Mouse (Mus musculus): ENCODE results near the gene Pitpnm3. TPM values are rescaled to one million over a fixed set of nuclear protein-coding genes. Genes with fewer than 3 reads are reported as not detected.

Pitpnm3 gene
- total and polyA plus RNA-seq, 2 experiments: 0.06 to 0.18 TPM

DNA sequence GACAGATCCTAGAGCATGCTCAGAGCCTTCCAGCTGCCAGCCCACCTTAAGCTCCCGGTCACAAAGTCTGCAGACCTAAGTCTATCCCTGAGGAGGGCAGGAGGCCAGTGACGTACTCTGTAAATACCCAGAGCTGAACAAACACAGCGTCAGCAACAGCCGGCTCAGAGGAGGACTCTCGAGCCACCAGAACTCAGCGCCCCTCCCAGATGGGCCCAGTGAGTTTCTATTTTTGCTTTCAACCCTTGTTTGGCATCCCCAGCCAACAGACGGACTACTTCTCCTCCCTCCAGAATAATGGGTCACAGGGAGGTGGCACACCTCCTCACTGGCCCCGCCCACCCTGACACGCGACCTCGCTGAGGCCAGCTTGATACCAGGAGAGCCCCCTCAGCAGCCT lies 5.6 kb downstream of the Pitpnm3 start:
- H3K36me3 ChIP-seq (ENCODE audit: control insufficient read depth, insufficient read depth, low read length): no peaks in the 10 kb centered on the region
- no peaks in the 10 kb centered on the region for H3K4me1 ChIP-seq (ENCODE audit: control insufficient read depth, insufficient read depth, low read length)
- no peak for DNase-seq (ENCODE audit: extremely low read depth, low read depth, low spot score)
- WGBS: 18% methylated on average over 11 of the region's 11 CpGs
- no peaks in the 10 kb centered on the region for H3K79me2 ChIP-seq (ENCODE audit: control insufficient read depth, insufficient read depth, low read length)
- H3K9ac ChIP-seq (ENCODE audit: low read depth, low read length): no peak overlapping the region
- H3K27ac ChIP-seq (replicated peaks; ENCODE audit: insufficient read depth, low read depth, low read length): no peak overlapping the region
- H3K27me3 ChIP-seq (ENCODE audit: control insufficient read depth, insufficient read depth, low read length): peaks cover 6% of the 10 kb centered on the region
- TF ChIP-seq CTCF (IDR thresholded peaks at IDR 0.05; ENCODE audit: low read depth, low read length) (no peak), POLR2A (IDR thresholded peaks at IDR 0.05; ENCODE audit: extremely low read depth, insufficient read depth, low read length) (no peak)
- H3K4me3 ChIP-seq (ENCODE audit: insufficient read depth, low read depth, low read length): no peak overlapping the region

DNA sequence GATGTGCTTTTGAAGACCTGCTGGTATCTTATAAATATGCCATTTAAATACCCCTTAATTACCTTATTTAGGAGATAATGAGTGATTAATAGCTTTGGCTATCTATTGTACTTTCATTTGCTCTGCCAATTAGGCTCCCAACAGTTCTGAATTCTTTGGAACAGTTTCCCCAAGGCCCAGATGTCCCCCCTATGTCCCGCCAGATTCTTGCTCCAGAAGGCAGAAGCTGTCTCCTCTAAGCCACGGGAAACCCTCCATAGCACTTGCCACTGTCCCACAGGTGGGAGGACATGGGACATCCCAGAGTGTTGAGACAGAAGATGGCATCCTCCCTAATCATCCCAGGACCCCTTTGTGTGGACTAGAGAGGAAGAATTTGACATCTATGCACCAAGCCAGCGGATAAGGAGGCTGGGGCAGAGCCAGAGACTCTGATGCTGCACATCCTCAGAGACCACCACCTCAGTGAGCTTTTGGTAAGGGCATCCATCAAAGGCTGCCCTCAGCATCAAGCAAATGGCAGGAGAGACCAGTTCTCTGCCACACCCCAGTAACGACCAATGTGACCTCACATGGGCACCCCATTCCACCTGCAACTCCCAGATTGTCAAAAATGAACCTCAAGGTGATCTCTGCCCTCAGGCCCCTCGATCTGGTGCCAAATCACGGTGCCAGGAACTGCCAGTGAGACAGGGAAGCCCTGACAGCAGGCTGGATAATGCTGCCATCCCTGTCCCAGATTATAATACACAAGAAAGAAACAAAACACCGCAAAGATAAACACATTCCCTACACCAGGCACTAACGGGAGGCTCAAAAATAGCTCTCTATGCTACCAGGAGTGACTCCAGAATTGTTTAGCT lies 6.3 kb downstream of the Pitpnm3 start:
- H3K79me2 ChIP-seq (ENCODE audit: control insufficient read depth, insufficient read depth, low read length): no peaks in the 10 kb centered on the region
- 0 out of 2 replicates have a peak, but pooled peaks cover 2% of the 10 kb centered on the region for H3K27me3 ChIP-seq (ENCODE audit: control insufficient read depth, insufficient read depth, low read length)
- no peaks in the 10 kb centered on the region for H3K4me1 ChIP-seq (ENCODE audit: control insufficient read depth, insufficient read depth, low read length)
- no peak overlapping the region for H3K27ac ChIP-seq (replicated peaks; ENCODE audit: insufficient read depth, low read depth, low read length)
- H3K36me3 ChIP-seq (ENCODE audit: control insufficient read depth, insufficient read depth, low read length): no peaks in the 10 kb centered on the region
- 63% methylated on average over 8 of the region's 8 CpGs for WGBS
- no peak for DNase-seq (ENCODE audit: extremely low read depth, low read depth, low spot score)
- no peak overlapping the region for H3K9ac ChIP-seq (ENCODE audit: low read depth, low read length)
- no peak overlapping the region for H3K4me3 ChIP-seq (ENCODE audit: insufficient read depth, low read depth, low read length)
- TF ChIP-seq POLR2A (IDR thresholded peaks at IDR 0.05; ENCODE audit: extremely low read depth, insufficient read depth, low read length) (no peak), CTCF (IDR thresholded peaks at IDR 0.05; ENCODE audit: low read depth, low read length) (no peak)

DNA sequence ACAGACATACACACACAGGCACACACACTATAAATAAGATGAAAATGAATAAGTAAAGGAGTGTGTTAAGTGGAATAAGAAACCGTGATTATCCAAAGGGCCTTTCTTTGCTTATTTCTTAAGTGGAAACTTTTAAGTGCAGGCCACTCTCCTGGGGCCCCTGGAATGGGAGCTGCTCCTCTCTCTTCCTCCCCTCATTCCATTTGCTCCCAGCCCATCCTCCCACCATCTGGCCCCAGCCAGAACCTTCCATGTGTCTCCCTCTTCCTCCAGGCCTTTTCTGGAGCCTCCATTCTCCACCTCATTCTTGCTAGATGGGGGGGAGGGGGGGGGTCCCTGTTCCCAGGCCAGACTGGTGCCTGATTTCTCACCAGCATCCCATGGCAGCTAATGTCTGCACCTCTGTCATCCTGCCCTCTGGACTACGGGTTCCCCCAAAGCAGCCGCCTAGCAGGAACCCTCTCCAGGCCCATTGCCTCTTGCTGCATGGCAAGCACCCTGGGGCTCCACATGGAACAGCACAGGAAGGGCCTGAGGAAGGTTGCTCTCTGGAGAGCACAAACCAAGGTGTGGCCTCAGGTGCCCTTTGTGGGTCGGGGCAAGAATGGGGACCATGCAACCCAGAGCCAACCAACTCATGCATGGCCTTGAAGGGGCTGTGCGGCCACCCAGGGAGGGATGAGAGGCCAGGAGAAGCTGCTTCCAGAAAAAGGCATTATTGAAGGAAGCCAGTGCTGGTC lies 8.0 kb downstream of the Pitpnm3 start:
- H3K27ac ChIP-seq (replicated peaks; ENCODE audit: insufficient read depth, low read depth, low read length): no peak overlapping the region
- no peak for TF ChIP-seq CTCF (IDR thresholded peaks at IDR 0.05; ENCODE audit: low read depth, low read length)
- no peak for TF ChIP-seq POLR2A (IDR thresholded peaks at IDR 0.05; ENCODE audit: extremely low read depth, insufficient read depth, low read length)
- WGBS: 81% methylated on average over 5 of the region's 5 CpGs

DNA sequence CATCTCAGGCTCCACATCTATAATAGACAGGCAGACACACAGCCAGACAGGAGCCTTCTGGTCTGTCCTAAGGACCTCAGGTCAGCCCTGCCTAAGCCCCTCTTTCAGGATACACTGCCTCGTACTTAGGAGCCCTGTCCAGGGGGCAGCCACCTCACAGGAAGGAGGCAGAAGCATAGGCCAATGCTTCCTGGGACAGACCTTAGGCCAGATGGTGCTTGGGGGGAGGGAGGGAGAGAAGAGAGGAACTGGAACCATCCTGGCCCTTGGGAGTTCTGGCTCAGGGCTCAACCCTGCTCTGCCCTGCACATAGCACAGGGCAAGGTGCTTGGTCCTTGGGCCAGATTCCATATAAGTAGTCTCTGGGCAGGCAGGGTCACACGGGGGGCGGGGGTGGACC lies 9.8 kb downstream of the Pitpnm3 start:
- WGBS: 81% methylated on average over 3 of the region's 3 CpGs
- H3K4me3 ChIP-seq (ENCODE audit: insufficient read depth, low read depth, low read length): no peak overlapping the region
- no peak overlapping the region for H3K27ac ChIP-seq (replicated peaks; ENCODE audit: insufficient read depth, low read depth, low read length)
- no peaks in the 10 kb centered on the region for H3K4me1 ChIP-seq (ENCODE audit: control insufficient read depth, insufficient read depth, low read length)
- H3K27me3 ChIP-seq (ENCODE audit: control insufficient read depth, insufficient read depth, low read length): no peaks in the 10 kb centered on the region
- H3K36me3 ChIP-seq (ENCODE audit: control insufficient read depth, insufficient read depth, low read length): no peaks in the 10 kb centered on the region
- TF ChIP-seq POLR2A (IDR thresholded peaks at IDR 0.05; ENCODE audit: extremely low read depth, insufficient read depth, low read length) (no peak), CTCF (IDR thresholded peaks at IDR 0.05; ENCODE audit: low read depth, low read length) (no peak)
- no peak overlapping the region for H3K9ac ChIP-seq (ENCODE audit: low read depth, low read length)
- no peak for DNase-seq (ENCODE audit: extremely low read depth, low read depth, low spot score)
- no peaks in the 10 kb centered on the region for H3K79me2 ChIP-seq (ENCODE audit: control insufficient read depth, insufficient read depth, low read length)

More for the DNA sequence above, 8.0 kb downstream of the Pitpnm3 start:
- DNase-seq (ENCODE audit: extremely low read depth, low read depth, low spot score): no peak
- Histone ChIP-seq H3K9ac (ENCODE audit: low read depth, low read length) (no peak overlapping the region), H3K36me3 (ENCODE audit: control insufficient read depth, insufficient read depth, low read length) (no peaks in the 10 kb centered on the region), H3K79me2 (ENCODE audit: control insufficient read depth, insufficient read depth, low read length) (no peaks in the 10 kb centered on the region), H3K27me3 (ENCODE audit: control insufficient read depth, insufficient read depth, low read length) (no peaks in the 10 kb centered on the region), H3K4me1 (ENCODE audit: control insufficient read depth, insufficient read depth, low read length) (no peaks in the 10 kb centered on the region), H3K4me3 (ENCODE audit: insufficient read depth, low read depth, low read length) (no peak overlapping the region)

DNA sequence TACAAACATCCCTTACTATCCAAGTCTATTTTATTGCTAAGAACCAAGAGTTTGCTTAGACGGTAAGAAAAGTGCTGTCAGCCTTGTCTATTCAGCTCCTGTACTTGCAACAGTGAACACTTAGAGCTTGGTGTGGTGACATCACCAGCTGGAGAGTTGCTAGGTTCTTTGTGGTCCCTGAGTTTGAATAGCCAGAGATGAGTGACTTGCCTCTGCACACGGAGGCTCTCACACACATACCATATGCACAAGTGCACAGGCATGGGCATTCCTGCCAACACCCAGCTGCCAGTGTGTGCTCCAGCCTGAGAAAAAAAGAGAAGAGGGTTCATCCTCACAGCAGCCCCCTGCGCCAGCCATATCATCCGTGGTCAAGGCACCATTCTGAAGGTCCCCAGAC lies 12.0 kb downstream of the Pitpnm3 start:
- H3K27ac ChIP-seq (replicated peaks; ENCODE audit: insufficient read depth, low read depth, low read length): no peak overlapping the region
- WGBS: 73% methylated on average over 4 of the region's 4 CpGs
- H3K79me2 ChIP-seq (ENCODE audit: control insufficient read depth, insufficient read depth, low read length): no peaks in the 10 kb centered on the region
- no peaks in the 10 kb centered on the region for H3K27me3 ChIP-seq (ENCODE audit: control insufficient read depth, insufficient read depth, low read length)
- no peak for DNase-seq (ENCODE audit: extremely low read depth, low read depth, low spot score)
- no peaks in the 10 kb centered on the region for H3K4me1 ChIP-seq (ENCODE audit: control insufficient read depth, insufficient read depth, low read length)
- no peak overlapping the region for H3K9ac ChIP-seq (ENCODE audit: low read depth, low read length)
- TF ChIP-seq CTCF (IDR thresholded peaks at IDR 0.05; ENCODE audit: low read depth, low read length): no peak
- TF ChIP-seq POLR2A (IDR thresholded peaks at IDR 0.05; ENCODE audit: extremely low read depth, insufficient read depth, low read length): no peak
- no peaks in the 10 kb centered on the region for H3K36me3 ChIP-seq (ENCODE audit: control insufficient read depth, insufficient read depth, low read length)
- no peak overlapping the region for H3K4me3 ChIP-seq (ENCODE audit: insufficient read depth, low read depth, low read length)
